Mouse (Mus musculus) erythroblast, adult 5-6 weeks (primary cell): ENCODE data around the gene Psmb7. TPM values are rescaled to one million over a fixed set of nuclear protein-coding genes. Genes with fewer than 3 reads are reported as not detected.

ENCODE experiments used
- ATAC-seq: replicated peaks from 2 replicates; pipeline ENCODE4 v1.8.0; 2016; ENCODE audit warnings: moderate number of reproducible peaks, mild to moderate bottlenecking, moderate TSS enrichment, inconsistent platforms; ENCODE audit not compliant: poor library complexity, low FRiP score, severe bottlenecking
- total RNA-seq, 2 experiments: library from RNA; stranded (forward) in 1 of 2; stranded (reverse) in 1 of 2; fragments of 150-400 nt in 1 of 2; fragments of 200-764, 138-1000 nt in 1 of 2; gene quantifications; 2 replicates each; pipeline versions ENCODE4 v1.2.3 to v1.2.4; 2015 to 2017; ENCODE audit warnings: low replicate concordance in 2 of 2

Gene Psmb7
- total RNA-seq, 2 experiments from 2014 or later = 94.1 to 124 TPM

DNA sequence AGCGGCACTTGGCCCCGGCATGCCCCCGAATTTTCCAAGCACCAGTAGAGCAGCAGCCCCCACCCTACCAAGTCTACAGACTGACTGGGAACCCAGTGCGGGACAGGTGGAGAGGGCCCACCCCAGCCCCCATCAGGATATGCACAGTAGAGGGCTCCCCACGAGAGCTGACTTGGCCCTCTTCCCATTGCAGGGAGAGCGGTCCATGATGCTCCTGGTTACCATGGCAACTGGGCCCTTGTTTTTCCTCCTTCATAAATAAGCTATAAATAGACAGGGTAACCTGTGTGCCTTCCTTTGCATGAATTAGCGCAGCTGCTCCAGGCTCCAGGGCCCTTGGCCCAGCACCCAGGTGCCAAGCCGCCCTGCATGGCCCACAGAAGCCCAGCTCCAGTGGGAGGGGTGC lies 3.3 kb upstream of the Psmb7 start:
- no peak for ATAC-seq

DNA sequence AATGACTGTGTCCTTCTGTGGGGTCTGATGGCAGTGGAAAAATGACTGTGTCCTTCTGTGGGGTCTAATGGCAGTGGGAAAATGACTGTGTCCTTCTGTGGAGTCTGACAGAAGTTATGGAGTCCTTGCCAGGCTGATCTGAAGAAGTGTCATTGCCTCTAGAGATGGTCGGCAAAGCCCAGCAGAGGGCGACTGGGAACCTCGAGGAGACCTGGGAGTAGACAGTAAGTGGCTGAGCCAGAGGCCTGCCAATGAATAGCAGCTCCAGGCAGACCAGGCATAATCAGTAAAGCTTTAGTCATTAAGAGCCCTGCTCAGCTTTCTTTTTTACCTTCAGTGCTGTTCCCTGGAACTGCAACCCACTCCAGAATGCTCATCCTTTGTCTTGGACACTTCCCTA lies 2.0 kb upstream of the Psmb7 start:
- ATAC-seq = no peak

- no peak for ATAC-seq
Observed at GRCm38 (mm10) chr2:38641761-38642160, 2.1 kb downstream of the Psmb7 start.

DNA sequence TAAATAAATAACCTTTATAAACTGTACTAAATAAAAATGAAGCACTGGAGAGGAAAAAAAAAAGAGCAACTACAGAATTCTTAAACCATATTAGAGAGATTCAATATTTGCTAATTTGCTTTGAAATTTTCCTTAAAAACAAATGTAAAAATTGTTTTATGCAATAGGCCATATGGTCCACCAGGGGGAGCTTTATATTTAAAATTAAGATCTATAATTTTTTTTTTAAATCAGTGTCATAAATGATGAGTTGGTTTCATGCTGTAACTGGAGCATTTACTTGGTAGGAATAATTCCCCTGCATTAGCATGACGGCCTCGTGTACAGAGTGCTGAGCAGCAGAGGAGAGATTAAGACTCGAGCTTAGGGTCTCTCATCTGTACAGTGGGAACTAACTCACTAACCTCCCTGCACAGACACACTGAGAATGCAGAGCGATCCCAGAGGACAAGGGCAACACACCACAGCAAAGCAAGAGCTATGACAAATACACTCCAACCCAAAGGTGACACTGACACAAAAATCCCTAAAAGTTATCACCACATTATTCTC lies 6.1 kb downstream of the Psmb7 start:
- ATAC-seq = peak; percentile 49; the same call in 1 of the 2 replicates

- no peak for ATAC-seq
Observed at GRCm38 (mm10) chr2:38630574-38630973, 13.3 kb downstream of the Psmb7 start.

GRCm38 (mm10) chr2:38629451-38629850 lies 14.4 kb downstream of the Psmb7 start:
- ATAC-seq = no peak

DNA sequence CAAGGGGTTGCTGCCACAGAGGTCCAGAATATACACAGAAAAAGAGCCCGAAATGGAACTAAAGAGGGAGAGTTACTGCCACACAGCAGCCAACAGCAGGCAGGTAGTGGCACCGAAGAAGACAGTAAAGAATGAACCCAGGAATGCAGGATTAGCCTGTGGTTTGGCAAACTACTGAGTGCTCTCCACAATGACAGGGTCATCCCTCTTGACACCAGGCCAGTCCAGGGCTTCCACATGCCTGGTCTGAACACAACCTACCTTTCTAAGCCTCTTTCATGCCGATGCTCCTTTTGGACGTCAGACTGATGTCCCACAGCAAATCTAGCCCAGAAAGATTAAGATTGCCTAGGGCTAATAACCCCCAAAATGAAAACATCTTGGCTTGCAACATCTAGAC lies 15.1 kb downstream of the Psmb7 start:
- no peak for ATAC-seq

DNA sequence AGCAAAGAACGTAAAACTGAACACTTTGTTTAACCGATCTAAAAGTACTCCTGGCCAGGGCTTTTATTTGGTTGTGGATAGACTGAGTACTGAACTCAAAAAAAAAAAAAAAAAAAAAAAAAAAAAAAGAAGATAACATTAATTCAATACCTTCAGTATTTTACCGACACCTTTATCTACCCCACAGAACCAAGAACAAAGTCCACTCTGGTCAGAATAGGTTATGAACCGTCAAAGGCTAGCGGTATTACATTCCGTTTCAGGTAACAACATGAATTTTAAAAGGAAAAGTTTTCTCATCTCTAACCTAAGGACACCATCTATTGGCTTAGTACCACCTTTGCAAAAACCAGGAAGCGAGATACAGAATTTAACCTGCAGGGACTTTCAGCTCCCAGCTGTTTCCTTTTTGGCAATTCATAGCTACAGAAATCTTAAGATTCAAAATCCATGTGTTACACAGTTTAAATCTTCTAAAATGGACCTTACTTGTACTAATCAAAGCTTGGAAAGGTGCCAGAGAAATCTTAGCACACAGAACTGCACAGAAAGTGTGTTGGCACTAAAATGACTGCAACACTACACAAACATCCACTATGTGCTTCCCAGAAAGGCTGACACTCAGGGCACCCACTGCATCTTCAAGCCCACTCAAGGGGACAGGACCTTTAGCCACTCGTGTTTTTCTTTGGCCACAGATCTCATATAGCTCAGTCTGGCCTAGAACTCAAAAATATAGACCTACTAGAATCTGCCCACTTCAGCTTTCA lies 19.9 kb downstream of the Psmb7 start:
- ATAC-seq = no peak

DNA sequence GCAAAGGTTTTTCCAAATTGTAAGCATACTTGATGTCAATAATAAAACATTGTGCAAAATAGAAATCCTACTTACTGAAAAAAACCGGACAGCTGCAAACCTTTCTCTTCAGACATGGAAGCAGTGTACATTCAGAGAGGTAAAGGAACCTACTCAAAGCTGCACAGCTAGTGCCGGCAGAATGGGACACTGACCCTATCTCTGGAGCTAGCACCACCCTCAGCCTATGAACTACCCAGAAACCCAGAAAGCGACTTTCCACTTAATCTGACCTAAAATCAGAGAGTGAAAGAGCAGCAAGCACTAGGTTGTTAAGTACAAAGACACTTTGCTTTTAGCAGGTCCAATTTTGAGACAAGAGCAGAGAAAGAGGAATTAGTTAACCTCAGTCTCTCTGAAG lies 20.5 kb downstream of the Psmb7 start:
- ATAC-seq = no peak

DNA sequence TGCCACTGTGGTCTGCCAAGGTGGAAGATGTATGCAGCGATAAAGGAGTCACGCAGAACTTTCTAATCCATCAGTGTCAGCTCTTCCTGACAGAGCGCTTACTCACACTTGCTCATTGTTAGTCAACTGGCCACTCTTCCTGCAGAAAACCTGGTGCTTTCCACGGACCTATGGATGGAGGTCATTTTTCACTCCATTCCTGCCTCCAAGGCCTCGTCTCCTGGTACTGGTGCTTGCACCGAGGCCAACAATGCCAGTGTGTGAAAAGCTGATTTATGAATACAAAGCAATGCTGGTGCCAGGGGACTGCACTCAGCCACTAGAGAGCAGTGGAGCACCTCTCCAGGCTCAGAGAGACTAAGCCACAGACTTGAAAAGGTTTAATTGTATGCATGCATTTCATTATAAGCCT lies 22.3 kb downstream of the Psmb7 start:
- no peak for ATAC-seq

DNA sequence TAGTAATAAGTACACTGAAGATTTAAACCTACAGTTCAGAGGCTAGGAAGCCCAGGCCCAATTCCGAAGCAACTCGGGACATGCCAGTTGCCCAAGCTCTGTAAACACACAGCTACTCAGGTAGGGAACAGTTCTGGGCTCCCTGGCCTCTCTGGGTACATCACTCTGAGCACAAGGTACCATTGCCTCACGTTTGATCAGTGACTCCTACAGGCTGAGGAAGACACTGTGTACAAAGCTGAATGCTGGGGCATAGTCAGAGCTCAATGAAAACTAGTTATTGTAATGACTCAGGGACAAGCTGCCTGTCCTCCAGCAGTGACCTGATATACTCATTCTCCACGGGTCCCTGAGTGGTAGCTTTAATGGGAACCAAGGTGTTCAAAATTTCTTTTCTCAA lies 22.8 kb downstream of the Psmb7 start:
- no peak for ATAC-seq

GRCm38 (mm10) chr2:38619777-38620176 lies 24.1 kb downstream of the Psmb7 start:
- ATAC-seq = no peak

GRCm38 (mm10) chr2:38616956-38617872 lies 26.7 kb downstream of the Psmb7 start:
- ATAC-seq = no peak

DNA sequence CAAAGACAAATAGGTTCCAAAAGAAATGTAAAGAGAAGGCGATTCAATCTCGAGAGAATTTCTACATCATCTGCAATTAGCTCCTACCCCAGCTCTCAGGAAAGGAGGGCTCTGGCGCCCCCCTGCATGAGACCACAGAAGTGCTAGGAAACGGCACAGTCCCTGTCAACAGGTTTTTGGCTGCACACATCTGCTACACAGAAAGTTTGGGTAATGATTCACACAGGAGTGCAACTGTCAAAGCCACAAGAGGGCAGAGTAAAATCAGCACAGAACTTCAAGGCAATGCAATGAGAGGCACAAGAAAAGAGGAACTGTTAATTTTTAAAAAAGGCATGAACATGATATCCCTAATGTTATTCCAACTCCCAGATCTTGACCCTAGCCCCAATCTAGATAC lies 27.8 kb downstream of the Psmb7 start:
- ATAC-seq = no peak

- no peak for ATAC-seq
Observed at GRCm38 (mm10) chr2:38614437-38614836, 29.4 kb downstream of the Psmb7 start.

- no peak for ATAC-seq
Observed at GRCm38 (mm10) chr2:38613576-38613975, 30.3 kb downstream of the Psmb7 start.

GRCm38 (mm10) chr2:38612596-38612995 lies 31.3 kb downstream of the Psmb7 start:
- no peak for ATAC-seq

- no peak for ATAC-seq
Observed at GRCm38 (mm10) chr2:38610161-38610560, 33.7 kb downstream of the Psmb7 start.

DNA sequence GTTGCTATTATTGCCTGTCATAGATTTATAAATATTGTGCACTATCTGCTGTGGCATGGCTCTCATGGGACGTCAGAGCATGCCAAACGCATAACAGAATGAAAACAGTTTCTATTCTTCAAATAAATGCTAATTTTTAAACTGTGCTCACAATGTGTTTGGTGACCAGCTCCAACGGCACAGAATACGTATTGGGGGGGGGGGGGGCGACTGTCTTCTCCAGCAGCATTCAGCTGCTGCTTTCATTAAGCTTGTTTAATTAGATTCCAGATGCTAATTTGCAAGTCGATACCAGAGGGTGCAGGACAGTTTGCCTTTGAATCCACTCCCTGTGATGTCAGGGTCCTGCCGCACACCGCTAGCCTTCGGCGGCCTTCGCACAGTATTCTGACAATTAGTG lies 34.6 kb downstream of the Psmb7 start:
- ATAC-seq = no peak

DNA sequence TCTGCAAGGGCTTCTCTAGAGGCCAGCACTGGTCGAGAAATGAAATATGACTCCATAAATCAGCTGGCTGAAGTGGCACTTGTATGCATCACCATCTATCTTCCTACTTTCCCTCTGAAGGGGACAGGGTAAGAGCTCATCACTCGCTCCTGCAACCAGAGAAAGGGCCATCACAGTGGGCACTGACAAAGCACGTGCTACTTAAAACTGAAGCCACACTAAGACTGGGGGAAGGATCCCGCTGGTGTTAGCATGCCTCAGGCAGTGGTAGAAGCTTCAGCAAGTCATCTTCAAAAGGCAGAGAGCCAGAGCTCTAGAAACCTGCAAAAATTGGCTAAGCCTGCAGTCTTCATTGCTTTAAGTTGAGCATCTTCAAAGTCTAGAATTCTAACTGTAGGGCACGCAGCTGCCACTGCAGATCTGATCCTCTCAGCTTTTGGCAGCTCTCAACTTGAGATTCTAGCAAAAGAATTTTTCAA lies 35.0 kb downstream of the Psmb7 start:
- no peak for ATAC-seq

DNA sequence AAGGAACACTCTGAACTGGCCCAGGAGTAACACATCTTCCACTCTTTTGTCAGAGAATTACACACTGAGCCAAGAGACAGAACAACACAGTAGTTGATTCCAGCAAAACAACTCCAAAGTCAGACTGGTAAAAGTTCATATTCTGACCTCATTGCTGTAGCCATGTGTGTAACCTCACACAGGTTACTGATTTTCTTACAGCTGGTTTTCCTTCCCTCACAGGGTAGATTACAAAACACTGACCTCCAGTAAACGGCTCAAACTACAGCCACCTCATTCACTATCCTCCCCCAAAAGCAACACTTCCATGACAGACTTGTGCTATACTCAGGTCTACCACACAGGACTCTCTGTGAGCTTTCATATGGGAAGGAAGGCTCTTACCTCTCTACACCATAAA lies 36.2 kb downstream of the Psmb7 start:
- ATAC-seq = no peak
